Mouse (Mus musculus) neural tube, embryonic 15.5 days (tissue): Measurements from ENCODE around the gene Prr14. TPM values are rescaled to one million over a fixed set of nuclear protein-coding genes. Genes with fewer than 3 reads are reported as not detected.
"Not testable (repeated sequence)": the region's sequence is repeated elsewhere in the genome, so short reads cannot be mapped to it uniquely, and the experiment has no call there.

Source experiments
- ATAC-seq: fragments of 200-750 bp; cut with Nextera tagmentation; 2 replicates; pipeline ENCODE4 v1.8.0; 2017; ENCODE audit warnings: mild to moderate bottlenecking, moderate TSS enrichment, moderate library complexity; ENCODE audit not compliant: low FRiP score
- H3K27ac ChIP-seq: fragments of 300-500 bp; sonication (generic); replicated peaks from 2 replicates; pipeline ENCODE4 v1.5.1; 2015; ENCODE audit warnings: mild to moderate bottlenecking, inconsistent platforms
- H3K27me3 ChIP-seq: fragments of 300-500 bp; sonication (generic); replicated peaks from 2 replicates; pipeline ENCODE4 v1.6.1; 2015; ENCODE audit warnings: inconsistent platforms
- H3K36me3 ChIP-seq: fragments of 300-500 bp; sonication (generic); 2 replicates; pipeline ENCODE4 v1.6.1; 2015; ENCODE audit warnings: inconsistent platforms
- H3K4me1 ChIP-seq: fragments of 300-500 bp; sonication (generic); 2 replicates; pipeline ENCODE4 v1.6.1; 2015; ENCODE audit warnings: inconsistent platforms
- H3K4me2 ChIP-seq: fragments of 300-500 bp; sonication (generic); 2 replicates; pipeline ENCODE4 v1.6.1; 2015; ENCODE audit warnings: inconsistent platforms, mild to moderate bottlenecking, moderate library complexity
- H3K4me3 ChIP-seq: fragments of 300-500 bp; sonication (generic); replicated peaks from 2 replicates; pipeline ENCODE4 v1.5.1; 2015; ENCODE audit warnings: mild to moderate bottlenecking, inconsistent platforms
- H3K9ac ChIP-seq: fragments of 300-500 bp; sonication (generic); replicated peaks from 2 replicates; pipeline ENCODE4 v1.6.1; 2015; ENCODE audit warnings: mild to moderate bottlenecking, inconsistent platforms
- H3K9me3 ChIP-seq: fragments of 300-500 bp; sonication (generic); replicated peaks from 2 replicates; pipeline ENCODE4 v1.6.1; 2016; ENCODE audit warnings: inconsistent platforms
- WGBS: fragments of 180-500 bp; shearing (Covaris S2); methylation state at CpG from one replicate; pipeline ENCODE4 v1.1.7; 2015; ENCODE audit warnings: mixed read lengths; 5-methylcytosine and 5-hydroxymethylcytosine counted together
- polyA plus RNA-seq: library from polyadenylated mRNA; unstranded; fragments of >200 nt; fragmentation: Nextera tagmentation; extraction: Ambion mirVana; gene quantifications from 2 replicates; pipeline ENCODE4 v1.2.1, GENCODE M21; 2015

Prr14 gene
- 35.9 and 37.5 TPM in 2 replicates for polyA plus RNA-seq

- H3K9me3 ChIP-seq, H3K4me3 ChIP-seq, H3K9ac ChIP-seq, H3K4me1 ChIP-seq, H3K27me3 ChIP-seq, H3K4me2 ChIP-seq, ATAC-seq, H3K27ac ChIP-seq: not testable (repeated sequence)
- 97% methylated on average over 8 of the region's 8 CpGs for WGBS
- peaks cover 47% of the 10 kb centered on the region for H3K36me3 ChIP-seq
These were observed at the start of gene Prr14 for GRCm38 (mm10) chr7:127459311-127459710. Prr14 (plus strand) TSS chr7:127459611.

- no peak overlapping the region for H3K27ac ChIP-seq
- no peak overlapping the region for H3K4me3 ChIP-seq
- 88% methylated on average over 2 of the region's 2 CpGs for WGBS
These were observed 48.0 kb upstream of the Prr14 start for GRCm38 (mm10) chr7:127411418-127411817.

GRCm38 (mm10) chr7:127421388-127422191 is 37.8 kb upstream of the Prr14 start, which contains the start of gene Zfp688:
Zfp688 (minus strand) TSS chr7:127422068.
- H3K4me3 ChIP-seq = peak within 1 kb of the TSS; percentile 76
- H3K27ac ChIP-seq = peak within 1 kb of the TSS; percentile 85
- peak within 1 kb of the TSS; percentile 97 for H3K4me2 ChIP-seq
- H3K36me3 ChIP-seq = peaks cover 8% of the 10 kb centered on the region; the same call in 1 of the 2 replicates
- 0 out of 2 replicates have a peak, but pooled peaks cover 5% of the 10 kb centered on the region for H3K27me3 ChIP-seq
- WGBS = under 1% methylated on average over 48 of the region's 48 CpGs
- H3K9me3 ChIP-seq = no peaks in the 10 kb centered on the region
- H3K4me1 ChIP-seq = peaks cover 16% of the 10 kb centered on the region
- ATAC-seq = peak; percentile 96
- H3K9ac ChIP-seq = peak within 1 kb of the TSS; percentile 88

More at GRCm38 (mm10) chr7:127411418-127411817, 48.0 kb upstream of the Prr14 start:
- Histone ChIP-seq H3K4me1 (peaks cover 4% of the 10 kb centered on the region), H3K36me3 (no peaks in the 10 kb centered on the region), H3K9ac (no peak overlapping the region), H3K27me3 (no peaks in the 10 kb centered on the region), H3K4me2 (no peak overlapping the region), H3K9me3 (no peaks in the 10 kb centered on the region)
- ATAC-seq = no peak

- peak; percentile 87 for ATAC-seq
- Histone ChIP-seq H3K4me1 (peaks cover 16% of the 10 kb centered on the region), H3K9me3 (no peaks in the 10 kb centered on the region), H3K36me3 (peaks cover 8% of the 10 kb centered on the region; the same call in 1 of the 2 replicates), H3K9ac (peak overlapping the region; percentile 88; the same call in 1 of the 2 replicates), H3K27me3 (0 out of 2 replicates have a peak, but pooled peaks cover 5% of the 10 kb centered on the region), H3K27ac (peak overlapping the region; percentile 85), H3K4me3 (peak overlapping the region; percentile 76), H3K4me2 (peak overlapping the region; percentile 97)
- under 1% methylated on average over 15 of the region's 15 CpGs for WGBS
These were observed 37.2 kb upstream of the Prr14 start for GRCm38 (mm10) chr7:127422247-127422646.

- no peak overlapping the region for H3K4me2 ChIP-seq
- no peaks in the 10 kb centered on the region for H3K36me3 ChIP-seq
- H3K9ac ChIP-seq = no peak overlapping the region
- WGBS = 86% methylated on average over 3 of the region's 3 CpGs
- no peaks in the 10 kb centered on the region for H3K9me3 ChIP-seq
- ATAC-seq = no peak
- no peak overlapping the region for H3K4me3 ChIP-seq
- 0 out of 2 replicates have a peak, but pooled peaks cover 5% of the 10 kb centered on the region for H3K27me3 ChIP-seq
- H3K4me1 ChIP-seq = peaks cover 16% of the 10 kb centered on the region
- no peak overlapping the region for H3K27ac ChIP-seq
These were observed 34.1 kb upstream of the Prr14 start for GRCm38 (mm10) chr7:127425291-127425690.

GRCm38 (mm10) chr7:127425911-127426310 is 33.5 kb upstream of the Prr14 start:
- 0 out of 2 replicates have a peak, but pooled peaks cover 5% of the 10 kb centered on the region for H3K27me3 ChIP-seq
- no peaks in the 10 kb centered on the region for H3K36me3 ChIP-seq
- H3K27ac ChIP-seq = no peak overlapping the region
- H3K4me2 ChIP-seq = no peak overlapping the region
- no peak for ATAC-seq
- peaks cover 12% of the 10 kb centered on the region for H3K4me1 ChIP-seq
- no peak overlapping the region for H3K4me3 ChIP-seq
- H3K9me3 ChIP-seq = no peaks in the 10 kb centered on the region
- WGBS = 83% methylated on average over 2 of the region's 2 CpGs
- H3K9ac ChIP-seq = no peak overlapping the region

GRCm38 (mm10) chr7:127426354-127426753 is 33.1 kb upstream of the Prr14 start:
- Histone ChIP-seq H3K27ac (no peak overlapping the region), H3K27me3 (0 out of 2 replicates have a peak, but pooled peaks cover 5% of the 10 kb centered on the region), H3K9ac (no peak overlapping the region), H3K4me3 (no peak overlapping the region), H3K36me3 (no peaks in the 10 kb centered on the region), H3K9me3 (no peaks in the 10 kb centered on the region), H3K4me2 (no peak overlapping the region), H3K4me1 (peaks cover 8% of the 10 kb centered on the region)
- 78% methylated on average over 3 of the region's 3 CpGs for WGBS
- no peak for ATAC-seq

GRCm38 (mm10) chr7:127435206-127435605 is 24.2 kb upstream of the Prr14 start:
- no peaks in the 10 kb centered on the region for H3K4me1 ChIP-seq
- no peak overlapping the region for H3K9ac ChIP-seq
- H3K9me3 ChIP-seq = 0 out of 2 replicates have a peak, but pooled peaks cover 5% of the 10 kb centered on the region
- H3K36me3 ChIP-seq = peaks cover 2% of the 10 kb centered on the region; the same call in 1 of the 2 replicates
- no peak overlapping the region for H3K4me2 ChIP-seq
- H3K4me3 ChIP-seq = no peak overlapping the region
- 88% methylated on average over 4 of the region's 4 CpGs for WGBS
- no peak for ATAC-seq
- no peaks in the 10 kb centered on the region for H3K27me3 ChIP-seq
- H3K27ac ChIP-seq = no peak overlapping the region

- no peak overlapping the region for H3K9ac ChIP-seq
- peaks cover 17% of the 10 kb centered on the region for H3K36me3 ChIP-seq
- no peak overlapping the region for H3K4me2 ChIP-seq
- H3K4me1 ChIP-seq = no peaks in the 10 kb centered on the region
- no peaks in the 10 kb centered on the region for H3K27me3 ChIP-seq
- WGBS = 85% methylated on average over 3 of the region's 3 CpGs
- no peak overlapping the region for H3K4me3 ChIP-seq
- no peak overlapping the region for H3K27ac ChIP-seq
- ATAC-seq = no peak
- 0 out of 2 replicates have a peak, but pooled peaks cover 5% of the 10 kb centered on the region for H3K9me3 ChIP-seq
These were observed 21.7 kb upstream of the Prr14 start for GRCm38 (mm10) chr7:127437724-127438123.

- no peak for ATAC-seq
- 91% methylated on average over 20 of the region's 20 CpGs for WGBS
- no peak overlapping the region for H3K9ac ChIP-seq
- H3K27ac ChIP-seq = no peak overlapping the region
- no peaks in the 10 kb centered on the region for H3K9me3 ChIP-seq
- H3K4me3 ChIP-seq = no peak overlapping the region
- peaks cover 9% of the 10 kb centered on the region for H3K4me1 ChIP-seq
- peaks cover 55% of the 10 kb centered on the region for H3K36me3 ChIP-seq
- no peaks in the 10 kb centered on the region for H3K27me3 ChIP-seq
- H3K4me2 ChIP-seq = no peak overlapping the region
These were observed 15.4 kb upstream of the Prr14 start for GRCm38 (mm10) chr7:127443976-127444375.

- Histone ChIP-seq H3K4me2 (peak within 1 kb of the TSS; percentile 83), H3K4me3 (peak within 1 kb of the TSS; percentile 87), H3K27ac (peak within 1 kb of the TSS; percentile 94), H3K36me3 (peaks cover 32% of the 10 kb centered on the region), H3K4me1 (peaks cover 49% of the 10 kb centered on the region), H3K27me3 (no peaks in the 10 kb centered on the region), H3K9me3 (no peaks in the 10 kb centered on the region), H3K9ac (peak within 1 kb of the TSS; percentile 90)
- ATAC-seq = peak; percentile 96
- WGBS = under 1% methylated on average over 54 of the region's 54 CpGs
These were observed 10.7 kb upstream of the Prr14 start, which contains the start of gene Zfp689 for GRCm38 (mm10) chr7:127448521-127449300. Zfp689 (minus strand) TSS chr7:127449158.
